Mouse (Mus musculus) testis, postnatal 10 days (tissue): ENCODE measurements around the gene Taf6.
"Not testable (repeated sequence)": the region's sequence is repeated elsewhere in the genome, so short reads cannot be mapped to it uniquely, and the experiment has no call there.

Experiments used
- DNase-seq: peaks from one replicate; pipeline ENCODE4 v3.0.0; 2021; ENCODE audit warnings: low spot score

Gene Taf6

DNA sequence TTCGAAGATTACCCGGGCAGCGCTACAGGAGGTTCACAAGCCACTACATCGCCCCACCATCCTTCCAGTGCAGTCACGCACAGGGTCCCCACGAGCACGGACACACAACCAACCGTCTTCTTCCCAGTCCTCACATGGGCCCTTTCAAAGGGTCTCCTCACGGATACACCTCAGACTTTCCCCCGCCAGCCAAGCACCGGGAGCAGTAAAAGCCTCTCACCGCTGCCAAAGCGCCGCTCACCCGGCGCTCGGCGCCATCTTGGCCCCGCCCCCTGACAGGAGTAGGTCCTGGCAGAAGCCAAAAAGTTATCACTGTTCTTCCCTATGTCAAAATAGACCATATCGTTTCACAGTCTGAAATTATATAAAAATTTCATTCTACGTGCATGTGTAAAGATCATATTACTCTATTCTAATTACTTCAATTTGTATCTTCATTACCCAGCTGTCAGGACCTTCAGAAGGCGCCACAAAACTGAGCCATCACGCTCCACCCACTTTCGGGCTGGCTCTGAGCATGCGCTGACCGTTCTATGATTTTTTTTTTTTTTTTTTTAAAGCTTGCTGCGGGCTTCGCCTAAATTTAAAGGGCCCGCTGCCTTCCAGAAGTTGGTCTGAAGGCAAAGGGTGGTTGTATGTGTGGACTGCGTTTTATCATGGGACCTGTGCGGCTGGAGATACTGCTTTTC is at the start of gene Taf6, which contains the start of gene Cnpy4:
Gene Taf6 (minus strand): TSS at position 502 of the 689 bp plus-strand sequence.
Gene Cnpy4 (plus strand): TSS at position 536 of the 689 bp plus-strand sequence.
- DNase-seq: peak; percentile 91

DNA sequence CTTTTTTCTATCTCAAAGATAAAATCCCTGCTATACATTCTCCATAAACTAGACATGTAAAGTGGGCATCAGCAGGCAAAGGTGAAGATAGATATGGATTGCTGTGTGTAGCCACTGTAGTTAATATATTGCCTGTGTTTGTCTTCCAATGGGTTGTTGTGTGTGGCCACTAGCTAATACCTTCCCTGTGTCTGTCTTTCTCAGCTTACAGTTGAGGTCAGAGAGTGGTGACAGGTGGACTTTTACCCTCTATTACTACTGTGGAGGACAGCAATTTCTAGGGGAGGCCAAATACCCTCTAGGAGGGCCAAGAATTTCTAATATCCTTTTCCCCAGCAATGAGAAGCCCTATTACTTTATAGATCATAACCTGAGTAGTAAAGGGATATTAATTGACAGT is 47.0 kb upstream of the Taf6 start:
- no peak for DNase-seq

DNA sequence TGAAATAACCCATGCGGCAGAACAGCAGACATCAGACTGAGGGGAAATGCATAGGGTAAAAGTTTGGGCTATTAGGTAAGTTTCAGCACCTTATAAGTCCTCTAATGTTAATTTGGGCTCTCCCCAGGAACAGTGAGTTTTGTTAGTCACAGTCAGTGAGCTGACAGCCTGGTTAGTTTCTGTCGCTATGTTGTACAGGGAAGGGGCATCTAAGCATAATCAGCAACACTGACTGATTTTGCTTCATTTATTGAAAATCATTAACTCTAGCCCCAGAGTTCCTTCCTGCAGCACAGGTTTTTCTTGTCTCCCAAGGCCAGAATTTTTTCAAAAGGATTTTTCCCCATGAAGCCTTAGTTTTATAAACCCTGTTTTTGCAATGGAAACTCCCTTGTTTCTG is 46.5 kb upstream of the Taf6 start:
- DNase-seq: no peak

DNA sequence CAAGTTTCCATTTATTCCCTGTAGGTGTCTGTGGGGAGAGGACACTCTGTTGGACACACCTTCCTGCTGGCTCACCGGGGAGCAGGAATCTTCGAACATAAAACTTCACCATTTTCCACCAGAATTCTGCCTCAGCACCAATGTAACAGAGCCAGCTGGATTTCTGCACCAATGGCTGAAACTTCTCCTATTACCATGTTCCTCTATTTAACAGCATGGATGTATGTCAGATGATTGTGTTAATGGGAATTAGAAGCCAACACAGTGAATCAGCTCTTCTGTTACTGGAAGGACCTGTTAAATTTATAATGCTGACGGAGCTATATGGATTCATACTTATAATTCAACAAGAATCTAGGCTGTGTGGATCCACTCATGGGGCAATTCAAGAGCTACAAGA is 42.3 kb upstream of the Taf6 start:
- DNase-seq: no peak

DNA sequence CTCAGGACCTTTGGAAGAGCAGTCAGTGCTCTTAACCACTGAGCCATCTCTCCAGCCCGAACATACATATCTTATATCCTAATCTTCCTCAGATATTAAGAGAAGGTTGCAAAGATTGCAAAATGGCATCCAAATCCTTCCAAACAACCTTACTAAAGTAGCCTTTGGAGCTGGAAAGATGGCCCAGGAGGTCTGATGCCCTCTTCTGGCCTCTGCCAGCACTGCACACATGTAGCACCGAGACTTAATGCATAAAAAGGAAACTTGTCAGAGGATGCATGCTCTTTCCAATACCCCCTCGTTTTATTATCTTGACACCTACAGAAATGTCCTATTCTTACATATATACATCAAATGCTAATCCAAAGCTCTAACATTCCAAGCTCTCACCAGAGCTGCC is 40.8 kb upstream of the Taf6 start:
- DNase-seq: peak; percentile 63

DNA sequence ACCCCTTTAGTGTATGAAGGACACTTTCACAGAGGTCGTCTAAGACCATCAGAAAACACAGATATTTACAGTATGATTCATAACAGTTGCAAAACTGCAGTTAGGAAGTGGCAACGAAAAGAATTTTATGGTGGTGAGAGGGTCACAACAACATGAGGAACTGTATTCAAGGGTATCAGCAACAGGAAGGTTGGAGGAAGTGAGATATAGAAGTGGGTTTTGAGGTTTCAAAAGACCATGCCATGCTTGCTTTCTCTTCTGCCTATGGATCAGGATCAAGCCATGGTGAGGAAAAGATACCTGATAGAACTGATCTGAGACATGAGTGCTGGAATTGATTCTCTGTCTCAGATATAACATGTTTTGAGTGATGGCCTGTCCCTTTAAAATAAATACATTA is 40.1 kb upstream of the Taf6 start:
- no peak for DNase-seq

DNA sequence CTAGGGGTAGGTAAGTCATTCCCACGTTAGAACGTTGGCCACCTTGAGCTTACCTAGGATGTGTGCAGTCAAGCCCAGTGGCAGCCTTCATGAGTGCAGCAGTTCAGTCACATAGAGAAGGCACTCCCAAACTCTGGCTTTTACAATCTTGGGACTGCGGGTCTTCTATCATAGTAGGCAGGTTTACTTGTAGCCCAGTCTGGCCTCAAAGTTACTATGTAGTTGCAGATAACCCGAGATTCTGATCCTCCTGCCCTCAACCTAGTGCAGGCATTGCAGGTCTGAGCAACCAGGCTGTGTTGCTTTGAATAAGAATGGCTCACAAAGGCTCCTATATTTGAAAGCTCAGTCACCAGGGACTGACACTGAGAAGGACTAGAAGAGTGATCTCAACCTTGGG is 39.2 kb upstream of the Taf6 start:
- DNase-seq: no peak

DNA sequence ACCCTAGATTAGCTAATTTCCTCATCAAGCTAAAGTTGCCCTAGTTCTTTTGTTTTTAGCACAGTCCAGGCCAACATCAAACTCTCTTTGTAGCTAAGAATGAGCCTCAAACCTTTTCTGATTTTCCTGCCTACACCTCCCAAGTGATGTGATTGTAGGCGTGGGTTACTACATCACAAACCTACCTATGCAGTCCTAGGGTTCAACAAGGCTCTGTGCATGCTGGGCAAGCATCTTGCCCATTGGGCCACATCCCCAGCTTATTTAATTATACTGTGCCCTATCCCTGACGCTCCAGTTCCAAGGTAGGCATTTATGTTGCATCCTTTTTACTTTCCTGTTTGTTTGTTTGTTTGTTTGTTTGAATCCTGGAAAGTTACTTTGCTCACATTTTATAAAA is 38.4 kb upstream of the Taf6 start, which contains the start of gene Nxpe5:
Gene Nxpe5 (plus strand): TSS at position 199 of the 400 bp plus-strand sequence.
- no peak for DNase-seq

DNA sequence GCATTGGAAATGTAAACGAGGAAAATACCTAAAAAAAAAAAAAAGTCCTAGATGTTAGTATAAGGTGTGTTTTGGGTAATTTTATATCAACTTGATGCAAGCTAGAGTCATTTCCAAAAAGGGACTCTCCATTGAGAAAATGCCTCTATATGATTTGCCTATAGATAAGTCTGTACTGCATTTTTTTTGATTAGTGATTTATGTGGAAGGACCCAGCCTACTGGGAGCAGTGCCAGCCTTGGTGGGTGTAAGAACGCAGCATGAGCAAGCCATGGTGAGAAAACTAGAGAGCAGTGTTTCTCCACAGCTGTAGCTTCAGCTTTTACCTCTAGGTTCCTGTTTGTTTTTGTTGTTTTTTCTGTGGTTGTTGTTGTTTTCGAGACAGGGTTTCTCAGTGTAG is 36.0 kb upstream of the Taf6 start:
- DNase-seq: no peak

DNA sequence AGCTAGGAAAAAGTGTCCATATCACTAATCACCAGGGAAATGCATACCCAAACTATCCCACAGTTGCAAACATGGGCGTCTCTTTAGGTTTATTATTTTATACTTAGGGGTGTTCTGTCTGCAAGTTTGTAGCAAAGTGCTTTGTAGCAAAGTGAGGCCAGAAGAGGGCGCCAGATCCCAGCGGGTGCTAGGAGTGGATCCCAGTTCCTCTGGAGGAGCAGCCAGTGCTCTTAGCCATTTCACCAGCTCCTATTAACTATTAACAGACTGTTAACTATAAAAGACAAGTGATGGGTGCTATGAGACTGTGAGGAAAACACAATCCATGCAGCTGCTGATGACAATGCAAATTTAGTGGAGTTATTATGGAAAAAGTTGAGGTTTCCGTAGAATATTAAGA is 34.9 kb upstream of the Taf6 start:
- DNase-seq: peak; percentile 95

DNA sequence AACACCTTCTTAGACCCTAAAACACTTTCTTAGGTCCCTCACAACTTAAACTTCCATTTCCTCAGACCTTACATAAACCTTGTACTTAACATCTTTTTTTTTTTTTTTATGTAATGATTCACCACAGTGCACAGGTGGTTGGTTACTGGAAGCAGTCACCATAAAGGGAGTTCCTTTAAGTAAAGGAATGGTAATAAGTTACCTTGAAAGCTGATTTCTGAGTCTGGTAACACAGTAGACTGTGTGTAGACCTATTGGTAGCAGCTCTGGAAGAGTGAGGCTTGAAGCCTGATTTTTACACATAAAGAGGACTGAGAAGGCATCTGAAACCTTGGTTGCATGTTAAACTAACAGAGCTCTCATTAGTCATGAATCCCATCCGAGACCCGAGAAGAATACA is 32.6 kb upstream of the Taf6 start:
- no peak for DNase-seq

DNA sequence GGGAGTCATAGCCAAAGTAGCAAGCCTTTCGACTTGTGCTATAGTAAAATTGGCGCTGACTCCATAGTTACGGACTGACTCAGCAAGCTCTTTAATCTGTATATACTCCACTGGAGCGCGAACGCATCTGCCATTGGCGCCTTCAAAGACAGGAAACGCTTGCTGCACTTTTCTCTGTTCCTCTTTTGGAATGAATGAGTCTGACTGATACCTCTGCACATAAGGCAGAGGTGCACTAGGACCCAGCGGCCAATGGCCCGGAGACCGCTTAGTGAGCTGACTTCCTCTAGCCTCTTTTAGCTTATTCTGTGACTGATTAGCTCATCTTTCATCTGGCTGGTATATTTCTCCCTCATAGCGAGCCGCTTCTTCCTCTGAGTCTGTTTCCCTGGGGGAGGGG is 29.4 kb upstream of the Taf6 start:
- not testable (repeated sequence) for DNase-seq

DNA sequence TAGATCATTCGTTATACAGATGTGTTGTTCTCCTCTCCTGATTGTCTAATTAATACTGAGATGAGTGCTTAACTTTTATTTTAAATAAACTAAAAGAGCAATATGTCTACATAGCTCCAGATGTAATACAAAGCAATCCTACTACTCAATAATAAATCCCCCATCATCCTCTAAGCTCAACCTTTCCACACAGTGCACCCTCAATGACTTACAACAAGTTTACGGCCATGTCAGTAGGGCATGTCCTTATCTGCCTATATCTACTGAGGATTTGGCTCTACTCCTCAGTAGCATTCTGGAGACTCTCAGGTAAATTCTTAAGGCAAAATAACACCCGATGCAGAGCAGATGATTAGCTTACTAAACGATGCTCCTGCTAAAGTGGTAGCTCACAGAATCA is 20.6 kb upstream of the Taf6 start:
- DNase-seq: no peak

DNA sequence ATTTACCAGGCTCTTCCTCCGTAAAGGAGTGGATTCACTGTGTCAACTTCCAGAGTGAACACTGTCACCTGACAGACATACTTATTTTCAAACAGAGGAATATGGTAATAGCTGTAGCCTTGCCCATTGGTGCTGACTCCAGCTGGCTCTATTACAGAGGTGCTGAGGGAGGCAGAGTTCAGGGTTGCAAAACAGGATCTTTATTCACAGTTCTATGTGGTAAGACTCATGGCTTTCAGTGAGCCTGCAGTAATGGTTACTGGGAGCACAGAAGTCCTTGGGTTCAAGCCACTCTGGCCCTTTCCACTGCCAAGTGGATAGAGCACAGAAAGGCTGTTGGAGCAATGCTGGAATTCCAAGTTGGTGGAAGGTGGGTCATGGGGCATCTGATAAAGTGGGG is 20.0 kb upstream of the Taf6 start:
- no peak for DNase-seq

DNA sequence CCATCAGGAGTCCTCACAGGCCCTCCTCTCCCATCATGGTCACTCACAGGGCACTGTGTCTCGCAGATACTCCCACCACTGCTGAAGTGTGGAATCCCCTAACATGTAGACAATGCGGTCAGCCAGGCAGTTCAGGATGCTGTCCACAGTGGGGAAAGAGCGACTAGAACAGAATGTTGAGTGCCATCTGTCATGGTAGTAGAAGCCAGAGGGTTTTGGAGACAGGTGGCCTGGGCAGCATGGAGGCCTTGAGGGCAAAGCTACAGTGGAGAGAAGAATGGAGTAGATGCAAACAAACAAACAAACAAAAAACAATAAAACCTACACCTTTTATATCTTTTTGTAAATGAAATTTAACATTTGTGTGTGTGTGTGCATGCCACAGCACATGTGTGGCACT is 14.8 kb upstream of the Taf6 start:
- no peak for DNase-seq

DNA sequence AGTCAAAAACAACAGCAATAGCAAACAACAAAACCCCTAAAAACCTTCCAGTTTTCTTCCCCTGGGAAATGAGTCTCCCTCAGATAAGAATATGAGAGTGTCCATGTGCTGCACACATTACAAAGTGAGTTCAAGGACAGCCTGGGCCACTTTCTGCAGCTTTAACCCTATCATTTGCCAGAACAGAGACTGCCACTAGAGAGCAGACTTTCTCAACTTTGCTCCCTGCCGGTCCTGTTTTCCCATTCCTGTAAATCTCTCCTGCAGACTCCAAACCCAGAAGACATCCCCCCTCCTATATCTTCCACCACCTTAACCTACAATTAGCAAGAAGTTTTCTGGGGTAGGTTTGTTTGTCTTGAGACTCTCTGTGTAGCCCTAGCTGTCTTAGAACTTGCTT is 12.3 kb upstream of the Taf6 start:
- DNase-seq: no peak

DNA sequence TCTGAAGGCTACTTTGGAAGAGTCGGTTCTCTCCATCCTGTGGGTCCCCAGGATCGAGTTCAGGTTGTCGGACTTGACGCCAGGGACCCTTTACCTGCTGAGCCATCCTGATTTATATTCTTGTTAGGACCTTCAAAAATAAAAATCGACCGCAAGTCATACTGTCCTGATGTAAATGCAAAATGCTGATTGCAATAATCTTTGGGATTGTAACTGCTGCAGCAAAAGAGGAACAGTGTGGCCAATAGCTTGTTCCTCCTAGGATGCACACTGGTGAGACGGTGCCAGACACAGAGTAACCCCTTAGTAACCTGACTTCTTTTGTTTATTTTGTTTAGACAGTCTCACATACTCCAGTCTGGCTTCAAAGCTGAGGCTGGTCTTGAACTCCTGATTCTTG is 8.2 kb upstream of the Taf6 start:
- DNase-seq: no peak

DNA sequence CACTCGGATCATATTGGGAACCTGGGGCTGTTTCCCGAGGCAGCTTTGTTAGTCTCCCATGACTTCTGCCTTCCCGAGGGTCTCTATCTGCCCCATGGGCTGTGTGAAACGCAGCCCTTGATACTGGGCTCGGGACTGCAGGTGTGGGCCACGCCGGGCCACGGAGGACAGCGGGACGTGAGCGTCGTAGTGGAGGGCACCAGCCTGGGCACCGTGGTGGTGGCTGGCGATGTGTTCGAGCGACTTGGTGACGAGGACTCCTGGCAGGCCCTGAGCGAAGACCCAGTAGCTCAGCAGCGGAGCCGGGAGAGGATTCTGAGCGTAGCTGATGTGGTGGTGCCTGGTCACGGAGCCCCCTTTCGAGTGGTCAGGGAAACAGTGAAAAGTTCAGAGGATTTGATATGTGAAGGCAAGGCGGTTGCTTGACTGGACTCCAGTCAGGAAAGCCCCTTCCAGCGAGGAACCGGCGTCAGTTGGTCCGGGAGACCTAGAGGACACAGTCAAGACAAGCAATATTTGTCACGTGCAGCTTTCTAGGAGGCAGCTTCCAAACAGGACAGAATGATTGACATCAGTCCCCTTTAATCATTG is 7.6 kb upstream of the Taf6 start:
- peak; percentile 58 for DNase-seq

DNA sequence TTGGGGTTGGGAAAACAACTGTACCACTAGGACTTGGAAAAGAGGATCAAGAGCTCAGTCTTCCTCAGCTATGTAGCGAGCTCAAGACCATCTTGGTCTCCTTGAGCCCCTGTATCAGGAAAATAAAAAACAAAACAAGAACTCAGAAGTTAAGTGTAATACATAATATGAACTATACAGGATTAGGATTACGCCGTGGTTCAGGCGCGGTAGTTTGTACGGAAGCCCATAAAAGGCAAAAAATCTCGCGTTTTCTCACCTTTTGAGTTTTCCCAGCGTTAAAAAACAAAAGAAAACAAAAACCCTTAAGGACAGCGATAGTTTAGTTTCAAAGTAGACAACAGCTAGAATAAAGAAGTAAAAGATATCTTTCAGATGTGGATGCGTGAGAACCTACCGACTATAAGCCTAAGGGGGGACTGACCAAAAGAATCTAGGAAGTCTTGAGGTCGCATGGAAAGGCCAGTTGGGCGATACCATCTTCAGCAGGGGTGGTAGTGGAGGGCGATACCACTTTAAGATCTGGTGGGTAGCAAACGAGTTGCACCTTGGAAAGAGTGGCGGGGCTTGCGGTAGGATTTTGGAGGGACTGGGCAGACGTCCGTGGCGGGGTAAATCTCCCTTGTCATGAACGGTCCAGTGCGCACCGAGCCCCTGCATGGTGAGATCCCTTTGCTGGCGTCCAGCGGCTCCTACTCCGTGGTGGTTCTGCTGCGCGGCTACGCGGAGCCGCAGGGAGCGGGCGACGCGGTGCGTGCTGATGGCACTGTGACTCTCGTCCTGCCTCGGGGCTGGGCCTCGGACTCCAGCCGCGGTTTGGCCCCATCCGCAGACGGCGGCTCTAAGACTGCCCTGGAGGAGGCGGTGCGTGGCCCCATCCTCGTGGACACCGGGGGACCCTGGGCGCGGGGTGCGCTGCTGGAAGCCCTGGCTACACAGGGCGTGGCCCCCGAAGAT is 6.8 kb upstream of the Taf6 start, which contains the start of gene Mblac1:
Gene Mblac1 (plus strand): TSS at position 544 of the 957 bp plus-strand sequence.
- DNase-seq: peak; percentile 85

DNA sequence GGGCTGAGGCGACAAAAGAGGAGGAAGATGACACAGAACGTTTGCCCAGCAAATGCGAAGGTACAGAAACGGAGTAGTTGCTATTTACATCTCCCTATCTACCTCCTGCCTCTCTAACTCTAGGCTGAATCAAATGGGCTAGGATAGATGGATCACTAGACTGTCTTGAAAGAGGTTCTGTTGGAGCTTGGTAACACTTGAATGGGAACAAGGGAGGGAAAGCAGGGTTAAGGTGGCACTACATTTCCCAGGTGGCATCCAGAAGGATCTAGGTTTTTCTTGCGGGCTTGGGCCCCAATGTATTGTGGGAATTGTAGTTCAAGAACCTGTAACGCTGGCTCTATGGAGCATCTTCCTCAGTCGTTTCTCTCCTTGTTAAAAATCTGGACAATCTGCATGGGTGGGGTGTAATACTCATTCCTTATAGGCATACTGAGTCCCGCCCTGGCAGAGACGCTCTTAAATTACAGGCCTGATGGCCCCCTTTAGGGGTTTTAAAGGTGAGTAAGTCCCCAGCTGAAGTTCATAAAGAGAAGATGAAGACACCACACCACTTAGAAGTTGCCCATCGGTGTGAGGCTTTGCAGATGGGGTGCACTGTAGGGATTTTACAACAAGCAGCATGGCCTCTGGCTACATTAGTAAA is 533 bp upstream of the Taf6 start:
- DNase-seq: peak; percentile 56

DNA sequence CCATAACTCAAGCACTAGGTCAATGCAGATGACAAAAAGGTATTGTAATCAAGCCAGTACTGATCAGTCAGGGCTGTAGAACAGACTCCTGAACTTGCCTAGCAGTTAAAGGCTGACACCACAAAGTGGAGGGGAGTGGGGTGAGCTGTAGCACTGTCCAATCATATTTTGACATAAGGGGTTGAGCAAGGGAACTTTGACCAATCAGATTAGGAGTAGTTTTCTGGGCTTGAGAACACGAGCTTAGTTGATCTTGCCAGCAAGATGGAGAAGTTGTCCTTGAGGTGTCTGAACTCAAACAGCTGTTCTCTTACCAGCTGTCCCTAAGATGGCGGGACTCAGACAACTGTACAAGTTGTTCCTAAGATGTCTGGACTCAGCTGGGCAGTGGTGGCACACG is 14.0 kb downstream of the Taf6 start:
- DNase-seq: no peak
